Comparison of ENCODE assay signal across 11 mouse cellular contexts in the genomic region with DNA sequence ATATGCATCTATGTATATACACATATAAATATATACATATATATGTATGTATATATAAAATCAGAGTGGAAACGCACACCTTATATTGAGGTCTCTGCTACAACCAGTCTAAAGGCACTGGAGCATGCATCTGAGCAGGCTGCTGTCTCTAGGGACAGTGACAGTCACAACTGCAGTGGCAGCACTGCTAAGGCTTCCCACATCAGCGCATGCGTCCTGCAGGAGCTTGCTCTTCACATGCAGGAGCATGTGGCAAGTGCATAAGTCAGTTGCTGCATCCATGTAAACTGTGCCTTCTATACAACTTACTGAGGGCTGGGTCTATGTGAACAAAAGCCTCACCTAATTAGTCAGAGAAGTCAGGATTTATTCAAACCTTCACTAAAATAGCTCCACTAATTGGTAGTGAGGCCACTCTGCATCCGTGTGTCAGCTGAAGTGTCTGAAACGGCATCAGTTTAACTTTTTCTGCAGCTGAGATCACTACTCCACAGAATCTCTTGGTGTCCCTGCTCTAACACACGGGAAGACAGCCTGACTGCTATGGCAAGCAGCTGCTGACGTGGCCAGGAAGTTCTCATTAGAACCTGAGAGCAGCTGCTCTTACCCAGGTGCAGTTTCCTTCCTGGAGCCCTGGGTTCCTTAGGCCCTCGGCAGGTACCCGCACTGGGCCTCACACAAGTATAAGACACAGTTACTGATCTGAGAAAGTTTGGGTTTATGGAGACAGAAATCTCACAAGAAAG.
A peak's percentile ranks its signal among the peaks of the same experiment; 100 is the strongest.
DNase-seq lines count a peak whose midpoint lies in the region; ATAC-seq lines count a peak whose summit lies in the region.
"Had no signal": no experiment of that assay in that cellular context is flagged by ENCODE, and none has a peak within 500 bp of the region (broad histone marks: within the 10 kb centered on the region; RNA-seq: fewer than 3 reads in every experiment).

No protein-coding gene starts in this region.

- no peaks in the 10 kb centered on the region for H3K27me3 ChIP-seq in hindbrain, embryonic 15.5 days
- no peaks in the 10 kb centered on the region for H3K27me3 ChIP-seq in hindbrain, embryonic 14.5 days (ENCODE audit: control insufficient read depth, insufficient read depth, low read length)
- H3K27me3 ChIP-seq: embryonic facial prominence, embryonic 15.5 days had no signal

- no peaks in the 10 kb centered on the region for H3K9me3 ChIP-seq in hindbrain, embryonic 15.5 days
- H3K9me3 ChIP-seq in hindbrain, embryonic 14.5 days (ENCODE audit: control insufficient read depth, low read length): no peaks in the 10 kb centered on the region
- H3K9me3 ChIP-seq: embryonic facial prominence, embryonic 15.5 days had no signal

- no peak for DNase-seq in hindbrain, embryonic 14.5 days (ENCODE audit: low spot score)
- DNase-seq in A20 (ENCODE audit: low read depth, low spot score): peak; percentile 82
- peak; percentile 15 for DNase-seq in Muller cell, postnatal 12 days (ENCODE audit: inconsistent ontology term)
- DNase-seq in retina, postnatal 1 day: peak; percentile 59
- DNase-seq in embryo, embryonic 10 days (ENCODE audit: low spot score): no peak
- no peak for DNase-seq in adrenal gland, postnatal 14 days
- DNase-seq in kidney, postnatal 4 days: no peak
- DNase-seq: cerebellum, adult 18-20 months had no signal

- 64% methylated on average over 9 of the region's 9 CpGs for WGBS in hindbrain, embryonic 15.5 days
- WGBS in hindbrain, embryonic 14.5 days: 64% methylated on average over 9 of the region's 9 CpGs

- no peak overlapping the region for H3K4me2 ChIP-seq in hindbrain, embryonic 15.5 days
- H3K4me2 ChIP-seq in hindbrain, embryonic 14.5 days (replicated peaks): no peak overlapping the region
- H3K4me2 ChIP-seq: embryonic facial prominence, embryonic 15.5 days had no signal

- no peak for ATAC-seq in hindbrain, embryonic 15.5 days (ENCODE audit: low FRiP score, low read depth)
- ATAC-seq in hindbrain, embryonic 14.5 days (ENCODE audit: low FRiP score): no peak

- H3K27ac ChIP-seq in hindbrain, embryonic 15.5 days (replicated peaks): 0 out of 2 replicates have a peak overlapping the region, but pooled peaks have one; percentile 1
- no peak overlapping the region for H3K27ac ChIP-seq in hindbrain, embryonic 14.5 days
- H3K27ac ChIP-seq: embryonic facial prominence, embryonic 15.5 days; liver, embryonic 14.5 days had no signal

- no peak overlapping the region for H3K4me3 ChIP-seq in hindbrain, embryonic 15.5 days
- no peak overlapping the region for H3K4me3 ChIP-seq in hindbrain, embryonic 14.5 days (replicated peaks; ENCODE audit: low read length)
- H3K4me3 ChIP-seq: embryonic facial prominence, embryonic 15.5 days had no signal

- no peaks in the 10 kb centered on the region for H3K4me1 ChIP-seq in hindbrain, embryonic 15.5 days (replicated peaks)
- H3K4me1 ChIP-seq in hindbrain, embryonic 14.5 days (replicated peaks; ENCODE audit: control insufficient read depth, insufficient read depth, low read length): 0 out of 2 replicates have a peak, but pooled peaks cover 4% of the 10 kb centered on the region

- no peak overlapping the region for H3K9ac ChIP-seq in hindbrain, embryonic 15.5 days
- H3K9ac ChIP-seq in hindbrain, embryonic 14.5 days: no peak overlapping the region
- H3K9ac ChIP-seq: embryonic facial prominence, embryonic 15.5 days; liver, embryonic 14.5 days had no signal

- no peaks in the 10 kb centered on the region for H3K36me3 ChIP-seq in hindbrain, embryonic 15.5 days
- no peaks in the 10 kb centered on the region for H3K36me3 ChIP-seq in hindbrain, embryonic 14.5 days (replicated peaks; ENCODE audit: control insufficient read depth, insufficient read depth)
- H3K36me3 ChIP-seq: embryonic facial prominence, embryonic 15.5 days had no signal

Comparison
In these comparisons a context has a peak if more than half of its experiments do, and no peak if none do; other contexts are left out.
1. DNase-seq: peak in A20 (single experiment), Muller cell, postnatal 12 days (single experiment) and retina, postnatal 1 day (single experiment); none in hindbrain, embryonic 14.5 days (single experiment), embryo, embryonic 10 days (single experiment), adrenal gland, postnatal 14 days (single experiment) and kidney, postnatal 4 days (0 of 2).